Mouse (Mus musculus) stomach, embryonic 14.5 days (tissue): ENCODE results near the gene Zfp57. TPM values are rescaled to one million over a fixed set of nuclear protein-coding genes. Genes with fewer than 3 reads are reported as not detected.
"Not testable (repeated sequence)": the region's sequence is repeated elsewhere in the genome, so short reads cannot be mapped to it uniquely, and the experiment has no call there.

Experiments
- ATAC-seq: fragments of 200-750 bp; cut with Nextera tagmentation; 2 replicates; pipeline ENCODE4 v1.8.0; 2017; ENCODE audit warnings: low read depth, moderate TSS enrichment; ENCODE audit not compliant: insufficient number of reproducible peaks, insufficient read depth, low FRiP score
- H3K27ac ChIP-seq: fragments of 300-500 bp; sonication (generic); 2 replicates; pipeline ENCODE4 v1.5.1; 2014; ENCODE audit warnings: mild to moderate bottlenecking, low read length, moderate library complexity, mixed read lengths
- H3K27me3 ChIP-seq: fragments of 300-500 bp; sonication (generic); 2 replicates; pipeline ENCODE4 v1.6.1; 2014; ENCODE audit warnings: low read length, control low read depth, mixed read lengths; ENCODE audit not compliant: control insufficient read depth, insufficient read depth
- H3K36me3 ChIP-seq: fragments of 300-500 bp; sonication (generic); 2 replicates; pipeline ENCODE4 v1.6.1; 2014; ENCODE audit warnings: mild to moderate bottlenecking, control low read depth, low read length, moderate library complexity, mixed read lengths; ENCODE audit not compliant: control insufficient read depth, insufficient read depth
- H3K4me1 ChIP-seq: fragments of 300-500 bp; sonication (generic); 2 replicates; pipeline ENCODE4 v1.6.1; 2014; ENCODE audit warnings: low read length, control low read depth, mixed read lengths; ENCODE audit not compliant: control insufficient read depth, insufficient read depth
- H3K4me2 ChIP-seq: fragments of 300-500 bp; sonication (generic); replicated peaks from 2 replicates; pipeline ENCODE4 v1.6.1; 2014; ENCODE audit warnings: low read depth, low read length, control low read depth
- H3K4me3 ChIP-seq: fragments of 300-500 bp; sonication (generic); 2 replicates; pipeline ENCODE4 v1.5.1; 2014; ENCODE audit warnings: low read depth, low read length, control low read depth
- H3K9ac ChIP-seq: fragments of 300-500 bp; sonication (generic); replicated peaks from 2 replicates; pipeline ENCODE4 v1.6.1; 2014; ENCODE audit warnings: low read depth, mild to moderate bottlenecking, control low read depth, low read length, moderate library complexity, mixed read lengths
- H3K9me3 ChIP-seq: fragments of 300-500 bp; sonication (generic); 2 replicates; pipeline ENCODE4 v1.6.1; 2016; ENCODE audit warnings: low read depth, low read length, control low read depth; ENCODE audit not compliant: control insufficient read depth
- WGBS: fragments of 180-500 bp; shearing (Covaris S2); extraction: QIAGEN DNeasy Blood & Tissue Kit; methylation state at CpG from one replicate; pipeline ENCODE4 v1.1.7; 2014; 5-methylcytosine and 5-hydroxymethylcytosine counted together
- polyA plus RNA-seq: library from polyadenylated mRNA; unstranded; fragments of >200 nt; fragmentation: Nextera tagmentation; extraction: Ambion mirVana; gene quantifications from 2 replicates; pipeline ENCODE4 v1.2.1, GENCODE M21; 2014

The Zfp57 gene
- polyA plus RNA-seq, 1 experiment from 2014 or later = 77.8 TPM

DNA sequence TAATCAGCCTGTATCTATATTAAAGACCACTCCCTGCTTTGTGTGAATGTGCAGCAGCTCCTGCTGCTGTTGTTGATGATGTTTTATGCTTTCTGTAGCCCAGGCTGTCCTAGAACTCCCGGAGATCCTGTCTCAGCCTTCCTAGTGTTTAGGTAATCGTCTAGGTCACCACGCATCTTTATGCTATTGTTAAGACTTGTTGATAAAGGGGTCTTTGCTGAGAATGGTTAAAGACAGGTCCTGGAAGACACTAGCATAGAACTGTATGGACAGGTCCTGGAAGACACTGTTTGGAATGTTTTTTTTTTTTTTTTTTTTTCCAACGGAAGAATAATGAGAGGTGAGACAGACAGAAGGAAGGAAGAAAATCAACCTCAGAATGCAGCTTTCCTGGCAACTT, 2.4 kb downstream of the Zfp57 start:
- no peak for ATAC-seq
- Histone ChIP-seq H3K27me3 (no peaks in the 10 kb centered on the region), H3K9me3 (no peaks in the 10 kb centered on the region), H3K4me1 (no peaks in the 10 kb centered on the region), H3K4me2 (peak overlapping the region; percentile 76), H3K27ac (no peak overlapping the region; the same call in 1 of the 2 replicates), H3K36me3 (peaks cover 11% of the 10 kb centered on the region), H3K9ac (peak overlapping the region; percentile 83), H3K4me3 (peak overlapping the region; percentile 71)
- 27% methylated on average over 4 of the region's 4 CpGs for WGBS

GRCm38 (mm10) chr17:37008161-37008560, 7.2 kb downstream of the Zfp57 start:
- Histone ChIP-seq H3K4me1 (no peaks in the 10 kb centered on the region), H3K27ac (no peak overlapping the region), H3K36me3 (peaks cover 20% of the 10 kb centered on the region), H3K9me3 (no peaks in the 10 kb centered on the region), H3K27me3 (no peaks in the 10 kb centered on the region), H3K4me3 (no peak overlapping the region), H3K9ac (no peak overlapping the region), H3K4me2 (no peak overlapping the region)
- no peak for ATAC-seq
- 90% methylated on average over 6 of the region's 6 CpGs for WGBS

GRCm38 (mm10) chr17:37009460-37010042, 8.6 kb downstream of the Zfp57 start:
- H3K36me3 ChIP-seq = peaks cover 20% of the 10 kb centered on the region
- H3K27ac ChIP-seq = no peak overlapping the region
- no peaks in the 10 kb centered on the region for H3K9me3 ChIP-seq
- no peak overlapping the region for H3K9ac ChIP-seq
- 91% methylated on average over 17 of the region's 17 CpGs for WGBS
- no peak overlapping the region for H3K4me2 ChIP-seq
- no peaks in the 10 kb centered on the region for H3K27me3 ChIP-seq
- no peaks in the 10 kb centered on the region for H3K4me1 ChIP-seq
- no peak for ATAC-seq
- no peak overlapping the region for H3K4me3 ChIP-seq

DNA sequence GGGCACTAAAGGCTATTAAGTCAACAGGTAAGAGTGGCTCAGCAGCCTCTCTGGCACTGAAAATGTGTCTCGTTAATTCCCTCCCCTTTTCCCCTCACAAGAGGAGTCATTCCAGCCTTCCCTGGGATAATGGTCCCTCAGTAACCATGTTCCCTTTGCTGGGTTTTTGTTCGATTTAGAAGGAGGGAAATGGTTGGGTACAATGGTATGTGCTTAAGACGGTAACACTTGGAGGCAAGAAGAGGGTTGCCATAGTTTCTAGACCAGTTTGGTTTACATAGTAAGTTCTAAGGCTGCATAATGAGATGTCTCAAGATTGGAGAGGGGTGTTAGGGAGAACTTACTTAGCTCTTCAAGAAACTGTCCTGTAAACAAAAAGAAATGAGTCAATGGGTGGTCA, 10.8 kb downstream of the Zfp57 start:
- Histone ChIP-seq H3K9ac (no peak overlapping the region), H3K27me3 (no peaks in the 10 kb centered on the region), H3K9me3 (no peaks in the 10 kb centered on the region), H3K27ac (no peak overlapping the region), H3K4me2 (no peak overlapping the region), H3K36me3 (peaks cover 16% of the 10 kb centered on the region), H3K4me3 (no peak overlapping the region), H3K4me1 (no peaks in the 10 kb centered on the region)
- WGBS = 85% methylated on average over 3 of the region's 3 CpGs
- no peak for ATAC-seq

DNA sequence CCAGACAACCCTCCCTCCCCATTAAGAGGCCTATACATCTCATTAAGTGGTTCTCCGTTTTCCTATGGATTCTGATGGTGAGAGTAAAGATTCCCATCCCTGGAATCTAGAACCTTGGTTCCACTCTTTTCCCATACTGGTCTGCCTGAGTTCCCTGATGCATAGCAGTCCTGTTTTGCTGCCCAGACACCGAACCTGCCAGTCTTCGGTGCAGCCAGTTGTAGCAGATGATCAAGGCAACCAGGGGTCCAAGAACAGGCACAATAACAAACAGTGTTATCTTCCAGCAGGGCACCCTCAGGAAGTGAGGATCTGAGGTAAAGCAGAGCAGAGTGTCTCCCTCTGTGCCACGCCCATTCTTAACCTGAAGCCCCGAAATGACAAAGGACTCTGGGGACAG, 11.2 kb downstream of the Zfp57 start:
- Histone ChIP-seq H3K27ac (no peak overlapping the region), H3K9me3 (no peaks in the 10 kb centered on the region), H3K36me3 (peaks cover 16% of the 10 kb centered on the region), H3K27me3 (no peaks in the 10 kb centered on the region), H3K4me2 (no peak overlapping the region), H3K9ac (no peak overlapping the region), H3K4me1 (no peaks in the 10 kb centered on the region), H3K4me3 (no peak overlapping the region)
- 58% methylated on average over 5 of the region's 5 CpGs for WGBS
- ATAC-seq = no peak

DNA sequence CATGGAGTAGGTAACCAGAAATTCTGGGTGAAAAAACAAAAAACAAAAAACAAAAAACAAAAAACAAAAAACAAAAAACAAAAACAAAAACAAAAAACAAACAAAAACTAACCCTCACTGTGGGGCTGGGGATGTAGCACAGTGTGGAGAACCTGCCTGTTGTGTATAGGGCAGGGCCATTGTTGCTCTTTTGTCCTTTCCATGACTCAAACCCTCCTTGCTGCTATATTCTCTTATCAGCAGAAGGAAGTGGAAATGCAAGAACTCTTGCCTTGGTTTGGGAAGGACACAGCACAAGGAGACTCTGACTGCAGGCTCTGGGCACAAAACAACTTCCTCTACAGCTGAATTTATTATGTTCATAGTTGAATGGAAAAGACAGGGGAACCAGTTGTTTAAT, 15.4 kb downstream of the Zfp57 start:
- no peak overlapping the region for H3K27ac ChIP-seq

DNA sequence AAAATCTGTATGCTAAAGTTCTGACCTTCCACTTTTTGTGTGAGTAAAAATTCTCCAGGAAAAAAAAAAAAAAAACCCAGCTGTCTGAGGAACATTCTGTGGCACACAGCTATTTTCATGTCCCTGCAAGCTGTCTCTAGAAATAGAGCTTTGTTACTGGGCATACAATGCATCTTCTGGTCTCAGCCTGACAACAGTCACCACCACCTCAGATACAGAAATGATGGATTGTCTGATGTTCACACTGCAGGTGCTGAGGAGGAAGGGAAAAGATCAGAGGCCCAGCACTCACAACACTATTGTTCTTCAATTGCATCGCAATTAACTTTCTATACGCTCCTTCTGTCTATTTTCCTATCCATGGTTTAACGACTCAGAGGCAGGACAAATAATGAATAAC, 17.4 kb downstream of the Zfp57 start:
- Histone ChIP-seq H3K4me3 (no peak overlapping the region), H3K9me3 (no peaks in the 10 kb centered on the region), H3K4me1 (no peaks in the 10 kb centered on the region), H3K27ac (no peak overlapping the region), H3K4me2 (no peak overlapping the region), H3K27me3 (no peaks in the 10 kb centered on the region), H3K36me3 (no peaks in the 10 kb centered on the region), H3K9ac (no peak overlapping the region)
- ATAC-seq = no peak
- WGBS = 74% methylated on average over 3 of the region's 3 CpGs

More for the DNA sequence above, 15.4 kb downstream of the Zfp57 start:
- Histone ChIP-seq H3K9me3 (no peaks in the 10 kb centered on the region), H3K27me3 (no peaks in the 10 kb centered on the region), H3K4me1 (no peaks in the 10 kb centered on the region), H3K4me3 (no peak overlapping the region), H3K36me3 (no peaks in the 10 kb centered on the region), H3K4me2 (no peak overlapping the region), H3K9ac (no peak overlapping the region)
- ATAC-seq = no peak

GRCm38 (mm10) chr17:37019242-37019641, 18.3 kb downstream of the Zfp57 start:
- WGBS = 88% methylated on average over 5 of the region's 5 CpGs
- not testable (repeated sequence) for H3K4me3 ChIP-seq, H3K4me1 ChIP-seq, H3K9me3 ChIP-seq, H3K27me3 ChIP-seq, H3K27ac ChIP-seq, H3K4me2 ChIP-seq, H3K36me3 ChIP-seq, H3K9ac ChIP-seq, ATAC-seq
